In genomic region chr2:148490150-148490549, GRCm38 (mm10) we compare ENCODE assay signal across 20 mouse cellular contexts. TPM values are rescaled to one million over a fixed set of nuclear protein-coding genes. Genes with fewer than 3 reads are reported as not detected.
DNase-seq lines count a peak whose midpoint lies in the region; ATAC-seq and TF ChIP-seq lines count a peak whose summit lies in the region.
"Had no signal": no experiment of that assay in that cellular context is flagged by ENCODE, and none has a peak within 500 bp of the region (broad histone marks: within the 10 kb centered on the region; RNA-seq: fewer than 3 reads in every experiment).

No protein-coding gene starts in this region.

- DNase-seq in gastrocnemius, adult 2 months: no peak
- no peak for DNase-seq in gastrocnemius, postnatal 10 days
- peak; percentile 64 for DNase-seq in lung, postnatal 10 days
- DNase-seq in embryo, embryonic 9.5 days (ENCODE audit: extremely low spot score): no peak
- DNase-seq in left cerebral cortex, postnatal 36 days (ENCODE audit: low spot score in 2 of 2): no peak
- DNase-seq: cerebellum, postnatal 10 days; kidney, postnatal 10 days; layer of hippocampus, adult 9-11 months had no signal

- no peak overlapping the region for H3K4me2 ChIP-seq in intestine, embryonic 16.5 days (ENCODE audit: low read depth, low read length)
- no peak overlapping the region for H3K4me2 ChIP-seq in intestine, embryonic 15.5 days (replicated peaks)
- H3K4me2 ChIP-seq: forebrain, embryonic 13.5 days; limb, embryonic 13.5 days; liver, embryonic 15.5 days; midbrain, embryonic 13.5 days; neural tube, embryonic 15.5 days had no signal

- H3K4me1 ChIP-seq in intestine, embryonic 16.5 days (ENCODE audit: control insufficient read depth, insufficient read depth, low read length): no peaks in the 10 kb centered on the region
- H3K4me1 ChIP-seq in intestine, embryonic 15.5 days (replicated peaks): no peaks in the 10 kb centered on the region
- H3K4me1 ChIP-seq in bone marrow macrophage, adult 2 months (ENCODE audit: control insufficient read depth, insufficient read depth, low read length): peaks cover 63% of the 10 kb centered on the region
- H3K4me1 ChIP-seq: forebrain, embryonic 13.5 days; hindbrain, embryonic 10.5 days; limb, embryonic 13.5 days; midbrain, embryonic 13.5 days; neural tube, embryonic 15.5 days had no signal

- H3K9ac ChIP-seq in intestine, embryonic 16.5 days (ENCODE audit: low read depth, low read length): no peak overlapping the region
- H3K9ac ChIP-seq in intestine, embryonic 15.5 days: no peak overlapping the region
- H3K9ac ChIP-seq: forebrain, embryonic 13.5 days; limb, embryonic 13.5 days; liver, embryonic 15.5 days; midbrain, embryonic 13.5 days; neural tube, embryonic 15.5 days had no signal

- H3K27me3 ChIP-seq in intestine, embryonic 16.5 days (replicated peaks; ENCODE audit: control insufficient read depth, insufficient read depth, low read length): no peaks in the 10 kb centered on the region
- H3K27me3 ChIP-seq in intestine, embryonic 15.5 days (replicated peaks): no peaks in the 10 kb centered on the region
- H3K27me3 ChIP-seq: forebrain, embryonic 13.5 days; limb, embryonic 13.5 days; liver, embryonic 15.5 days; midbrain, embryonic 13.5 days; neural tube, embryonic 15.5 days had no signal

- H3K27ac ChIP-seq in gastrocnemius, adult 2 months: peak overlapping the region; percentile 16; the same call in 1 of the 2 replicates
- no peak overlapping the region for H3K27ac ChIP-seq in intestine, embryonic 16.5 days (ENCODE audit: low read length)
- no peak overlapping the region for H3K27ac ChIP-seq in intestine, embryonic 15.5 days
- peak overlapping the region; percentile 99 for H3K27ac ChIP-seq in bone marrow macrophage, adult 2 months (ENCODE audit: insufficient read depth, low read depth, low read length)
- H3K27ac ChIP-seq: forebrain, embryonic 13.5 days; hindbrain, embryonic 10.5 days; limb, embryonic 13.5 days; liver, embryonic 15.5 days; midbrain, embryonic 13.5 days; neural tube, embryonic 15.5 days had no signal

- H3K36me3 ChIP-seq in intestine, embryonic 16.5 days (ENCODE audit: control insufficient read depth, insufficient read depth, low read length): no peaks in the 10 kb centered on the region
- no peaks in the 10 kb centered on the region for H3K36me3 ChIP-seq in intestine, embryonic 15.5 days
- H3K36me3 ChIP-seq: hindbrain, embryonic 10.5 days; limb, embryonic 13.5 days; liver, embryonic 15.5 days; midbrain, embryonic 13.5 days; neural tube, embryonic 15.5 days had no signal

- H3K9me3 ChIP-seq in intestine, embryonic 16.5 days (ENCODE audit: control insufficient read depth, low read length): no peaks in the 10 kb centered on the region
- H3K9me3 ChIP-seq in intestine, embryonic 15.5 days: no peaks in the 10 kb centered on the region
- H3K9me3 ChIP-seq: forebrain, embryonic 13.5 days; hindbrain, embryonic 10.5 days; limb, embryonic 13.5 days; liver, embryonic 15.5 days; midbrain, embryonic 13.5 days; neural tube, embryonic 15.5 days had no signal

- no peak for TF ChIP-seq CTCF in gastrocnemius, adult 2 months (IDR thresholded peaks at IDR 0.05)
- no peak for TF ChIP-seq CTCF in bone marrow macrophage, adult 2 months (IDR thresholded peaks at IDR 0.05; ENCODE audit: low read depth, low read length)

- no peak for TF ChIP-seq POLR2A in bone marrow macrophage, adult 2 months (IDR thresholded peaks at IDR 0.05; ENCODE audit: borderline replicate concordance, low read depth, low read length)

- peak; percentile 40; the same call in 1 of the 2 replicates for ATAC-seq in intestine, embryonic 16.5 days
- no peak for ATAC-seq in intestine, embryonic 15.5 days
- ATAC-seq: forebrain, embryonic 13.5 days; inflammation-experienced regulatory T-cells, adult 6 months; midbrain, embryonic 13.5 days had no signal

- intact Hi-C loops in gastrocnemius, adult 2 months (cut with DNase I): no loop called here
- intact Hi-C loops in left cerebral cortex, postnatal 36 days (cut with DNase I): no loop called here

- no peak overlapping the region for H3K4me3 ChIP-seq in gastrocnemius, adult 2 months
- H3K4me3 ChIP-seq in intestine, embryonic 16.5 days (ENCODE audit: low read length): no peak overlapping the region
- no peak overlapping the region for H3K4me3 ChIP-seq in intestine, embryonic 15.5 days (replicated peaks)
- H3K4me3 ChIP-seq in bone marrow macrophage, adult 2 months (ENCODE audit: insufficient read depth, low read length): no peak overlapping the region
- H3K4me3 ChIP-seq: forebrain, embryonic 13.5 days; hindbrain, embryonic 10.5 days; limb, embryonic 13.5 days; liver, embryonic 15.5 days; midbrain, embryonic 13.5 days; myocyte; neural tube, embryonic 15.5 days had no signal

- 49% methylated on average over 6 of the region's 6 CpGs for WGBS in intestine, embryonic 16.5 days
- WGBS in intestine, embryonic 15.5 days: 48% methylated on average over 6 of the region's 6 CpGs

RNA-seq across cellular contexts. Expression of gene Cd93, which starts 46.8 kb away (rescaled TPM):
- total RNA-seq in gastrocnemius, adult 2 months (2021): 10 to 100 TPM; 12.6 to 16.5 TPM
- 10 to 100 TPM; 74.8 to 93.5 TPM for total RNA-seq in gastrocnemius, postnatal 10 days (2021)
- 8.3 and 9.0 TPM in 2 replicates for polyA plus RNA-seq in intestine, embryonic 16.5 days (2015; fragmentation: Nextera tagmentation; extraction: Ambion mirVana)
- polyA plus RNA-seq in intestine, embryonic 15.5 days (2015; fragmentation: Nextera tagmentation; extraction: Ambion mirVana): 9.5 and 10.3 TPM in 2 replicates
- polyA plus RNA-seq in bone marrow macrophage, adult 2 months (2012; ENCODE audit: insufficient read depth, insufficient read length, missing spikeins): 338 and 370 TPM in 2 replicates
- total RNA-seq in left cerebral cortex, postnatal 36 days (2021): 1 to 10 TPM; 5.0 to 5.2 TPM
- total RNA-seq: MEL had no signal

Comparison
In these comparisons a context has a peak if more than half of its experiments do, and no peak if none do; other contexts are left out.
1. RNA of gene Cd93, which starts 46.8 kb away (total RNA-seq): 74.8 to 93.5 TPM in gastrocnemius, postnatal 10 days; 12.6 to 16.5 TPM in gastrocnemius, adult 2 months and 5.0 to 5.2 TPM in left cerebral cortex, postnatal 36 days; every median in the first group is over 4 times any median in the second.
2. H3K27ac ChIP-seq: peak in gastrocnemius, adult 2 months (single experiment) and bone marrow macrophage, adult 2 months (single experiment); none in intestine, embryonic 16.5 days (single experiment) and intestine, embryonic 15.5 days (single experiment).